Mouse (Mus musculus): ENCODE measurements around the gene Dnmt3l. TPM values are rescaled to one million over a fixed set of nuclear protein-coding genes. Genes with fewer than 3 reads are reported as not detected.
"Not testable (repeated sequence)": the region's sequence is repeated elsewhere in the genome, so short reads cannot be mapped to it uniquely, and the experiment has no call there.

Gene Dnmt3l
- polyA plus RNA-seq, 1 experiment from 2014 or later = not detected

DNA sequence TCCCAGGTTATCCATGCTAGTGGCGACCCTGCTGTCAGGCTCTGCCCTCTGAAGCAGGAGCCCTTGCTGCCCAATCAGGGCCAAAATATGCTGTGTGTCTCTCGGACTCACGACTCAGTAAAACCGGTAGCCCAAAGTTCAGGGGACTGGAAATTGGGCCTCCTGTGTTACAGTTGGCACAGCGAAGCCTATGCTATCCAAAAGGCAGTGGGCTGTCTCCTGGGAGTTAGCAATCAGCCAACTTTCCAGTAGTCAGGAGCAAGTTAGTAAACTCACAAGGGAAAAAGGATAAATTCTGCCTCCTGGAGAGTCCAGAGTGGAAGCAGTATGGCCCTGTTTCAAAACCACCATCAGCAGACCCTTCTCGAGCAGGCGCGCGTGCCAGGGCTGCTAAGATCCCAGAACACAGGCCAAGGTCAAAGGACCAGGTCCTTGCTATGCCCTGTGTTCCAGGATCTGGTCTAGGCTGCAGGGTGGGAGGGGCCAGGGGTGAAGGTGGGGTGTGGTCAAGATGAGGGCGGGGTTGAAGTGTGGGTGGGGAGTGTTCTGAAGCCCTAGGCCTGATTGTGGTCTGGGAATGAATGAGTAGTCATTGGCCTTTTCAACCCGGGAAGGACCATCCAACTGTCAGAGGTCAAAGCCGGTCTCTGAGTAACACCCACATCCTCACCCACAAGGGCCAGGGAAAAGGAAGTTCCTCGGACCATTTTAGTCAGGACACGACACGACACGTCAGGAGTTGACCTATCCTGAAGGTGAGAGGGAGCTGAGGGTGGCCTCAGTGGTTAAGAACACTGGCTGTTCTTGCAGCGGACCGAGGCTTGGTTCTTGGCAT lies 28.9 kb upstream of the Dnmt3l start:
- H3K4me1 ChIP-seq = peaks cover 25% of the 10 kb centered on the region
- H3K27me3 ChIP-seq (ENCODE audit: insufficient read depth, poor library complexity, severe bottlenecking) = no peaks in the 10 kb centered on the region
- no peak overlapping the region for H3K27ac ChIP-seq
- H3K9me3 ChIP-seq = no peaks in the 10 kb centered on the region
- DNase-seq (ENCODE audit: low spot score) = no peak
- H3K36me3 ChIP-seq = 0 out of 2 replicates have a peak, but pooled peaks cover 2% of the 10 kb centered on the region
- H3K4me3 ChIP-seq = no peak overlapping the region
- 91% methylated on average over 18 of the region's 18 CpGs for WGBS

DNA sequence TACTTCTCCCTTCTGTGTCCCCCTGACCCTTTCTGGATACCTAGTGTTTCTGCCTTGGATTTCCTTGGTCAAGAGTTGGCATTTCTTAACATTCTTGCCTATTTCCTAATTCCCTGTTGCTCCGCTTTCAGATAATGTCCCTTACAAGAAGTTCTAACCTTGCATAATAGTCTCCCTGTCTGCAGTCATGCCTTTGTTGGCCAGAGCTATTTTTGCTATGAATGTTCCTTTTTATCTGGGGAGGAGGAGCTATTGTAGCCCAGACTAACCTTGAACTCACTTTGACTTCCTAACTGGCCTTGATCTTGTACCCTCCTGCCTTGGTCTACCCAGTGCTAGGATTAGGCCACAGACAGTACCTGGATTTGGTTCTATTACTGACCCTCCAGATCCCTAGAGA lies 26.3 kb upstream of the Dnmt3l start:
- H3K27ac ChIP-seq = peak overlapping the region; percentile 42; the same call in 1 of the 2 replicates
- no peaks in the 10 kb centered on the region for H3K36me3 ChIP-seq
- H3K4me3 ChIP-seq = no peak overlapping the region
- 78% methylated on average over 1 of the region's 1 CpGs for WGBS
- no peak for DNase-seq (ENCODE audit: low spot score)
- peaks cover 10% of the 10 kb centered on the region; the same call in 1 of the 2 replicates for H3K4me1 ChIP-seq
- no peaks in the 10 kb centered on the region for H3K9me3 ChIP-seq
- no peaks in the 10 kb centered on the region for H3K27me3 ChIP-seq (ENCODE audit: insufficient read depth, poor library complexity, severe bottlenecking)

DNA sequence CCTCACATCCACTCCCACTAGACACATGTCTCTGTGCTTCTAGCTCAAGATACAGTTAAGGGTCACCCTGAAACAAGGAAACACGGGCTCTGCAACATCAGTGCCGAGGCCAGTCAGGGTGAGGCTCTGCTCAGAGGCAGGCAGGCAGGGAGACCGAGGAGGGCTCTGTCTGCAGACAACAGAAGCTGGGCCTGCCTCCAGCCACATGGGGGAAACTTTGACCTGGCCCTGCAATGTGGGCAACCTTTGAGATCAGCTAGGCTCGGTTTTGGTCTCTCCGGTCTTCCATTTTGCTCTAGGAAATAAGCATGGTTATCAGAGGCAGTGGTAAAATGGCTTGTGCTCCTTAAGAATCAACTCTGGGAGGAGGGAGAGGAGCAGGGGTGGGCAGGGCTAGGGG lies 25.4 kb upstream of the Dnmt3l start:
- 60% methylated on average over 5 of the region's 5 CpGs for WGBS
- DNase-seq (ENCODE audit: low spot score) = no peak
- Histone ChIP-seq H3K27ac (no peak overlapping the region), H3K9me3 (no peaks in the 10 kb centered on the region), H3K4me1 (peaks cover 9% of the 10 kb centered on the region; the same call in 1 of the 2 replicates), H3K4me3 (no peak overlapping the region), H3K36me3 (no peaks in the 10 kb centered on the region), H3K27me3 (ENCODE audit: insufficient read depth, poor library complexity, severe bottlenecking) (no peaks in the 10 kb centered on the region)

DNA sequence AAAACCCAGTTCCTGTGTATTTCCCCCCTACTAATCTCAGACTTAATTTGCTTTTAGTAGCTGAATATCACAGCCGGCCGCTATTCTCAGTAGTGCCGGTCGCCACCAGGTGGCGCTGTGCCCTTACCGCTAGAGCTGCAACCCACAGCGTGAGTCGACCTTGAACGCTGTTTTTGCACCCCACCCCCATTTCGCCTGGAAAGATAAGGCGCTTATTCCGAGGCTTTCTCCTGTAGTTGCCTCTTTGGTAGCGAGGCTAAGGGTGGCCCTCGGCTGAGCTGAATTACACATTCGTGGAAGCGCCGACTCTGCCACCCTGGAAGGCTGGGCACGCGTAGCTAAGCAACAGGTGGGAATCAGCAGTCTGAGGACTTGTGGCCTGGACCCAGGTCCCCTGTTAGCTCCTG lies 22.9 kb upstream of the Dnmt3l start:
- Histone ChIP-seq H3K9me3 (no peaks in the 10 kb centered on the region), H3K27me3 (ENCODE audit: insufficient read depth, poor library complexity, severe bottlenecking) (no peaks in the 10 kb centered on the region), H3K27ac (peak overlapping the region; percentile 84), H3K36me3 (no peaks in the 10 kb centered on the region), H3K4me3 (peak overlapping the region; percentile 47), H3K4me1 (peaks cover 9% of the 10 kb centered on the region; the same call in 1 of the 2 replicates)
- 22% methylated on average over 19 of the region's 19 CpGs for WGBS
- DNase-seq (ENCODE audit: low spot score) = peak; percentile 92

DNA sequence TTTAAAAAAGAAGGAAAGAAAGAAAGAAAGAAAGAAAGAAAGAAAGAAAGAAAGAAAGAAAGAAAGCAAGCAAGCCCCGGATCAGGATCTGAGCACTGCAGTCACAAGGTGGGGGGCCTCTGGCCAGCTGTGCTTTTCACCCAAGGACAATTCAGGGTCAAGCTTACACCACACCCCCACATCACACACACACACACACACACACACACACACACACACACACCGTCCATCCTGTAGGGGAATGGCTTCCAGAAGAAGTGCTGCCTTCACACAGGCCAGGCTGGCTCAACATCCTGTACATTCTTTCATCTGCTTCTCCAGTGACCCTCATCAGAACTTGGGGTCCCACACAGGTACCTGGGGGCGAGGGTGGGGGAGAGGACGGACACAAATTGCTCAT lies 22.5 kb upstream of the Dnmt3l start:
- WGBS = 84% methylated on average over 4 of the region's 4 CpGs
- Histone ChIP-seq H3K9me3 (no peaks in the 10 kb centered on the region), H3K27me3 (ENCODE audit: insufficient read depth, poor library complexity, severe bottlenecking) (no peaks in the 10 kb centered on the region), H3K4me1 (peaks cover 9% of the 10 kb centered on the region; the same call in 1 of the 2 replicates), H3K4me3 (no peak overlapping the region), H3K27ac (peak overlapping the region; percentile 84; the same call in 1 of the 2 replicates), H3K36me3 (no peaks in the 10 kb centered on the region)
- DNase-seq (ENCODE audit: low spot score) = no peak

DNA sequence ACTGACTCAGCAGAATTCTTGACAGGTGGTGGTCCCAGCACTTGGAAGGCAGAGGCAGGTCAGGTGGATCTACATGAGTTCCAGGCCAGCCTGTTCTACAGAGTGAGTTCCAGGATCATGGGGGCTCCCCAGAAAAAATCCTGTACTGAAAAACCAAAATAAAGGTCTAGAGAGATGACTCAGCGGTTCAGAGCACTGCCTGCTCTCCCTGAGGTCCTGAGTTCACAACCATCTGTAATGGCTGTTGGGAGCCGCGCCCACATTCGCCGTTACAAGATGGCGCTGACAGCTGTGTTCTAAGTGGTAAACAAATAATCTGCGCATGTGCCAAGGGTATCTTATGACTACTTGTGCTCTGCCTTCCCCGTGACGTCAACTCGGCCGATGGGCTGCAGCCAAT lies 21.8 kb upstream of the Dnmt3l start:
- not testable (repeated sequence) for H3K4me1 ChIP-seq; DNase-seq (ENCODE audit: low spot score); H3K4me3 ChIP-seq; H3K9me3 ChIP-seq; H3K27ac ChIP-seq; H3K27me3 ChIP-seq (ENCODE audit: insufficient read depth, poor library complexity, severe bottlenecking); H3K36me3 ChIP-seq
- 95% methylated on average over 7 of the region's 11 CpGs for WGBS

DNA sequence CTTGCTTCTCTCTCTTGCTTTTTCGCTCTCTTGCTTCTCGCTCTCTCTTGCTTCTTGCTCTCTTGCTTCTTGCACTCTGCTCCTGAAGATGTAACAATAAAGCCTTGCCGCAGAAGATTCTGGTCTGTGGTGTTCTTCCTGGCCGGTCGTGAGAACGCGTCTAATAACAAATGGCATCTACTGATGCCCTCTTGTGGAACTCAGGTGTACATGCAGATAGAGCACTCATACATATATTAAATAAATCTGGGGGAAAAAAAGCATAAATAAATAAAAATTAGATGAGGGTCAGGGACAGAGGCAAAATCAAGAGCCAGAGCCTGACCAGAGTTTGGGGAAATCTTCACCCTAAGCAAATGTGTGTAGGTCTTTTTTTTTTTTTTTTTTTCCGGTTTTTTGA lies 16.3 kb upstream of the Dnmt3l start:
- not testable (repeated sequence) for DNase-seq (ENCODE audit: low spot score)

DNA sequence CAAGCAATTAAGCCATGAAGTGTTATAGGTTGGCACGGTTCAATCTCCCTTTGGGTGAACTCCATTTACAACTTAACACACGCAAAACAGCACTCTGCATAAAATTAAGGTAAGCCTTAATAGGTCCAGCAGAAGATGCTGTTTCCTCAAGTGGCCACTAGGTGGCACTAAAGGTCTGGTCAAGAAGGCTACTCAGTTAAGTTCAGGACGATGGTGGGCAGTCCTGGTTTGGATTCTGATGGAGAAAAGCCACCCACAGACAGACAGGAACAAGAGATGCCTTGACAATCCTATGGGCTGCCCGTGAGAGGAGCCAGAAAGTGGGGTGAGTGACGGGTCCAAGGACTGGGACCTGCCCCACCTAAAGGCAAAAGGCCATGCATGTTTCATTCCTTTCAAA lies 13.6 kb upstream of the Dnmt3l start:
- no peak overlapping the region for H3K27ac ChIP-seq
- no peaks in the 10 kb centered on the region for H3K36me3 ChIP-seq
- WGBS = 6% methylated on average over 5 of the region's 5 CpGs
- H3K4me1 ChIP-seq = no peaks in the 10 kb centered on the region
- H3K4me3 ChIP-seq = no peak overlapping the region
- peaks cover 3% of the 10 kb centered on the region; the same call in 1 of the 2 replicates for H3K27me3 ChIP-seq (ENCODE audit: insufficient read depth, poor library complexity, severe bottlenecking)
- no peaks in the 10 kb centered on the region for H3K9me3 ChIP-seq
- DNase-seq (ENCODE audit: low spot score) = peak; percentile 86

More for the DNA sequence above, 16.3 kb upstream of the Dnmt3l start:
- WGBS = 76% methylated on average over 6 of the region's 8 CpGs
- not testable (repeated sequence) for H3K36me3 ChIP-seq; H3K9me3 ChIP-seq; H3K27me3 ChIP-seq (ENCODE audit: insufficient read depth, poor library complexity, severe bottlenecking); H3K4me3 ChIP-seq; H3K4me1 ChIP-seq; H3K27ac ChIP-seq

DNA sequence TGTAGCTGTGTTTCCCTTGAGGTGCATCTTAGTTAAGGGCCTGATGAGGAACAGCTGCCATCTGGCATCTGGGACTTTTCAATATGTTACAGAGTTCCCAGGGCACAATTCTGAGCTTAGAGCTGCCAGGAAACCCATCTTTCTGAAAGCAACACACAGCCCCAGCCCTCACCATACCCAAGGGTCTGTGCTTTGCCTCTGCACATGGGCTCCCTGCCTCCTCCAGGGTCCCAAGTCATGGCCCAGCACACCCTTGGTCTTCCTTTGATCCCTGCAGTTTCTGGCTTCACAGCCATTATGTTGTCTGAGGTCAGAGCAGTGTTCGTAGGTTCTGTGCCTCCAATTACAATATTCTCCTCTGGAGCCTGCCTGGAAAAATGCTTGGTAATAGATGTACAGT lies 12.7 kb upstream of the Dnmt3l start:
- Histone ChIP-seq H3K4me1 (no peaks in the 10 kb centered on the region), H3K9me3 (no peaks in the 10 kb centered on the region), H3K4me3 (no peak overlapping the region), H3K27ac (no peak overlapping the region), H3K36me3 (no peaks in the 10 kb centered on the region), H3K27me3 (ENCODE audit: insufficient read depth, poor library complexity, severe bottlenecking) (peaks cover 3% of the 10 kb centered on the region; the same call in 1 of the 2 replicates)
- 91% methylated on average over 1 of the region's 1 CpGs for WGBS
- DNase-seq (ENCODE audit: low spot score) = no peak

DNA sequence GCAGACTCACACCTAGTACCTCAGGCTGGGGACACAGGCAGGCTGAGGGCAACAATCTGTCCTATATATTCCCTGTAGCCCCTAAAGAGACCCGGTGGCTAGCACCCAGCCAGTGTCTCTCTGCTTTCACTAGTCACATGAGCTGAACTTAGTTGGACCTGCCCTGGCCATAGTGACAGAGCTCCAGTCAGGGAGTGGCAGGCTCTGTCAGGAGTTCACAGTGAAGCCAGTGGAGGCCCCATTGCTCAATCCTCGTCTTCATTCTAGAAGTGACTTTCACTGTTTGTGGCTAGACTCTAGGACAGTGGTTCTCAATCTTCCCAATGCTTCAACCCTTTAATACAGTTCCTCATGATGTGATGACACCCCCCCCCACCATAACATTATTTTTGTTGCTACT lies 9.8 kb upstream of the Dnmt3l start:
- no peak for DNase-seq (ENCODE audit: low spot score)
- Histone ChIP-seq H3K4me1 (no peaks in the 10 kb centered on the region), H3K9me3 (no peaks in the 10 kb centered on the region), H3K27ac (no peak overlapping the region), H3K4me3 (no peak overlapping the region), H3K27me3 (ENCODE audit: insufficient read depth, poor library complexity, severe bottlenecking) (peaks cover 6% of the 10 kb centered on the region; the same call in 1 of the 2 replicates), H3K36me3 (no peaks in the 10 kb centered on the region)
- WGBS = 73% methylated on average over 2 of the region's 2 CpGs

DNA sequence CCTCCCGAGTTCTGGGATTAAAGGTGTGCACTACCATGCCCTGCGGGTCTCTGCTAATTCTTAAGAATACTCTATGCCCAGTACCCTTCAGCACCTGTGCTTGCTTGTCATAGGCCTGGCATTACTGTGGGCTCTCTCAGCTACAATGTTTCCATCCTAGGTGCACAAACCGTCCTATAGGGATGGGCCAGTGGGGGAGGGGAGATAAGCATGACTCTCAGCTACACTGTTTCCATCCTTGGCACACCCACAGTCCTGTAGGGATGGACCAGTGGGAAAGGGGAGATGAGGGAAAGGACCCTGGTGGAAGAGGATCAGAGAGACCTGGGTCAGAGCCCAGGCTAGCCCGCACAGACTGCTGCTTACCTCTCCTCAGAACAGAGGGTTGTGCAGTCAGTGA lies 4.6 kb upstream of the Dnmt3l start:
- WGBS = 79% methylated on average over 4 of the region's 4 CpGs
- H3K9me3 ChIP-seq = no peaks in the 10 kb centered on the region
- no peak overlapping the region for H3K27ac ChIP-seq
- peaks cover 17% of the 10 kb centered on the region for H3K27me3 ChIP-seq (ENCODE audit: insufficient read depth, poor library complexity, severe bottlenecking)
- H3K4me3 ChIP-seq = no peak overlapping the region
- DNase-seq (ENCODE audit: low spot score) = no peak
- no peaks in the 10 kb centered on the region for H3K36me3 ChIP-seq
- peaks cover 2% of the 10 kb centered on the region; the same call in 1 of the 2 replicates for H3K4me1 ChIP-seq

DNA sequence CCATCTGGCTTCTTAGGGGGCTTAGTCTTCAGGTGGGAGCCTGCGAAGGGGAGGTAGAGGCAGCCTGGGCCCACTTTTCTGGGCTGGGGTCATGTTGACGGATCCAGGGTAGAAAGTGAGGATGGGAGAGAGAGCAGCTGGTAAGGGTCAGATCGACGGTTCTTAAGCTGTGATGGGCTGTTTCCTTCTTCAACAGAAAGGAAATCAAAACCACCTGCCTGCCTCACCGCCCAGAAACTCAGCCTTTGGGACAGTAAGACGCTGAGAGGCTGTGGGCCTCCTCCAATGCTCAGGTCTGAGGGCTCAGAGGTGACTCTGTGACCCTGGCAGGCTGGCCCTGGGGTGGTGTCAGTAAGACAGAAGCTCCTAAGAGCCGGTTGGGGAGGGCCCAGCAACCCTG lies 349 bp downstream of the Dnmt3l start:
- H3K4me1 ChIP-seq = peaks cover 14% of the 10 kb centered on the region; the same call in 1 of the 2 replicates
- WGBS = 70% methylated on average over 7 of the region's 7 CpGs
- no peak for DNase-seq (ENCODE audit: low spot score)

DNA sequence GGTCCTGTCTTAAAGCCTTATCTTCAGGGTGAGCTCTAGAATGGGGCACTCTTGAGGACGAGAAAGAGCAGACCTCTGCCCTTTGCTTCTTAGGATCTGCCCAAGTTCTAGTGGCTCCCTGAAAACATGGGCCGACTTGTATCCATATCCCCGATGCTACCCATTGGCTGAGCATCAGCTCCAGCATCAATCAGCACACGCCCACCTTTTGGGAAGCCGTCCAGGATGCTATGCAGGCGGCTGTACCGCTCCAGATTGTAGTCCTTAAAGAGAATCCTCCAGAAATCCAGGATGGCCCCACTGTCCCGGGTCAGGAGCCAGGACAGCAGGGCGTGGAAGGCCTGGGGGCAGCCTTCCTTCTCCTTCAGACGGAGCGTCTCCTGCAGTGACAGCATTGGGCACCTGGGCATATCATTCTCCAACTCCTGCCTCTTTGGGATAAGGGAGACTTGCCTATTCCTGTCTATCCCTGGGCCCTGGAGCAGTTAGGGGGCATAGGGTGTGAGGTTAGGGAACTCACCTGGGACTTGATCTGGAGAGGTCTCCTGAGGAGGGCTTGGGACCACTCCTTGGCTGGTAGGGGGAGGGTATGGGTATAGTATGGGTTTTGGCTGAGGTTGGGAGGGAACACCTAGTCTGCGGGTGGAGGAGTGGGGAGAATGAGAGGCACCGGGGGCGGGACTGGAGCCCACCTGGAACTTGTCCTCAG lies 1.1 kb downstream of the Dnmt3l start:
- Histone ChIP-seq H3K9me3 (no peaks in the 10 kb centered on the region), H3K27me3 (ENCODE audit: insufficient read depth, poor library complexity, severe bottlenecking) (peaks cover 43% of the 10 kb centered on the region), H3K36me3 (no peaks in the 10 kb centered on the region), H3K27ac (no peak overlapping the region), H3K4me1 (peaks cover 14% of the 10 kb centered on the region; the same call in 1 of the 2 replicates), H3K4me3 (peak overlapping the region; percentile 46)
- no peak for DNase-seq (ENCODE audit: low spot score)
- WGBS = 55% methylated on average over 14 of the region's 14 CpGs

More for the DNA sequence above, 349 bp downstream of the Dnmt3l start:
- no peak overlapping the region for H3K27ac ChIP-seq
- peaks cover 43% of the 10 kb centered on the region for H3K27me3 ChIP-seq (ENCODE audit: insufficient read depth, poor library complexity, severe bottlenecking)
- H3K4me3 ChIP-seq = no peak overlapping the region
- H3K9me3 ChIP-seq = no peaks in the 10 kb centered on the region
- no peaks in the 10 kb centered on the region for H3K36me3 ChIP-seq
